Mouse (Mus musculus): Measurements from ENCODE around the gene Clip4. TPM values are rescaled to one million over a fixed set of nuclear protein-coding genes. Genes with fewer than 3 reads are reported as not detected.

Gene Clip4
- polyA plus RNA-seq, 1 experiment from 2014 or later, result 10.2 TPM

DNA sequence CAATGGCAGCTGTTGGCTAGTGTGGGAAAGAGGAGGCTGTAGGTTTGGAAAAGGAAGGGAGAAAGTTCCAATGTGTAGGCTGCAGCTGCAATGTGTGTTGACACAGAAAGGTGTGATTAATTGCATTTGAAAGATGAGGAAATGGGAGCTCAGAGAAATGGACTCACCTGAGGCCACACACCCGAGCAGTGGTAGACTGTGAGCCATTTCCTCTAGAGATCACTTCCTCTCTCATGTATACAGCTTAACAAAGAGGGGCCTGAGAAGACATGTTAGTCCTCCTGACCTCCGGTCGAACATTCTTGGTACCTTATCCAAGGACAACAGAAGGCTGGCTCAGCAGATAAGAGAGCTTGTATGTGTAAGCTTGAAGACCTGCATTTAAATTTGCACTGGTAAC is 144.9 kb downstream of the Clip4 start:
- WGBS, result 92% methylated on average over 3 of the region's 3 CpGs
- H3K9ac ChIP-seq (ENCODE audit: low read length), result no peak overlapping the region
- no peaks in the 10 kb centered on the region for H3K9me3 ChIP-seq (ENCODE audit: control insufficient read depth, low read length)
- H3K27me3 ChIP-seq (ENCODE audit: control insufficient read depth, insufficient read depth, low read length), result no peaks in the 10 kb centered on the region
- no peak for DNase-seq (ENCODE audit: low spot score)
- H3K36me3 ChIP-seq (ENCODE audit: control insufficient read depth, insufficient read depth, low read length), result no peaks in the 10 kb centered on the region
- no peak for ATAC-seq (replicated peaks; ENCODE audit: low FRiP score)
- no peak overlapping the region for H3K4me2 ChIP-seq (ENCODE audit: low read depth, low read length, severe bottlenecking)
- no peak overlapping the region for H3K27ac ChIP-seq (ENCODE audit: low read depth, low read length)
- H3K4me3 ChIP-seq (ENCODE audit: low read depth, low read length), result no peak overlapping the region
- 0 out of 2 replicates have a peak, but pooled peaks cover 2% of the 10 kb centered on the region for H3K4me1 ChIP-seq (replicated peaks; ENCODE audit: control insufficient read depth, insufficient read depth, low read length)

Other genes starting within 250 kb of the Clip4 start
- gene Ndc80, start 241.6 kb upstream of the Clip4 start, polyA plus RNA-seq (2014; fragmentation: Nextera tagmentation; extraction: Ambion mirVana), result 69.3 and 70.5 TPM in 2 replicates
- 1.3 and 2.2 TPM in 2 replicates for gene Spdya, start 216.4 kb upstream of the Clip4 start, polyA plus RNA-seq (2014; fragmentation: Nextera tagmentation; extraction: Ambion mirVana)
- 96.1 and 98.1 TPM in 2 replicates for gene Wdr43, start 152.6 kb upstream of the Clip4 start, polyA plus RNA-seq (2014; fragmentation: Nextera tagmentation; extraction: Ambion mirVana)
- gene Togaram2, start 95.2 kb upstream of the Clip4 start, polyA plus RNA-seq (2014; fragmentation: Nextera tagmentation; extraction: Ambion mirVana), result 0.05 and 0.13 TPM in 2 replicates
- gene Pcare, start 15.6 kb upstream of the Clip4 start, polyA plus RNA-seq (2014; fragmentation: Nextera tagmentation; extraction: Ambion mirVana), result not detected in 2 replicates